Mouse (Mus musculus) lung, postnatal 0 days (tissue): ENCODE measurements around the gene Kctd4. TPM values are rescaled to one million over a fixed set of nuclear protein-coding genes. Genes with fewer than 3 reads are reported as not detected.

Experiments used
- ATAC-seq: fragments of 200-750 bp; cut with Nextera tagmentation; 2 replicates; pipeline ENCODE4 v1.8.0; 2017; ENCODE audit warnings: moderate library complexity
- DNase-seq: peaks from one replicate; pipeline ENCODE4 v3.0.0-alpha.2; 2016; ENCODE audit warnings: low spot score
- H3K27ac ChIP-seq: fragments of 300-500 bp; sonication (generic); 2 replicates; pipeline ENCODE4 v1.5.1; 2014; ENCODE audit warnings: antibody characterized with exemption, mild to moderate bottlenecking, low read length, mixed read lengths
- H3K27me3 ChIP-seq: fragments of 300-500 bp; sonication (generic); replicated peaks from 2 replicates; pipeline ENCODE4 v1.6.1; 2014; ENCODE audit warnings: low read length, mixed read lengths; ENCODE audit not compliant: insufficient read depth
- H3K36me3 ChIP-seq: fragments of 300-500 bp; sonication (generic); 2 replicates; pipeline ENCODE4 v1.6.1; 2014; ENCODE audit warnings: low read length, mixed read lengths; ENCODE audit not compliant: insufficient read depth
- H3K4me1 ChIP-seq: fragments of 300-500 bp; sonication (generic); 2 replicates; pipeline ENCODE4 v1.6.1; 2014; ENCODE audit warnings: antibody characterized with exemption, low read depth, low read length, mixed read lengths; ENCODE audit not compliant: insufficient read depth
- H3K4me2 ChIP-seq: fragments of 300-500 bp; sonication (generic); replicated peaks from 2 replicates; pipeline ENCODE4 v1.6.1; 2014; ENCODE audit warnings: low read depth, mild to moderate bottlenecking, low read length, moderate library complexity, mixed read lengths
- H3K4me3 ChIP-seq: fragments of 300-500 bp; sonication (generic); 2 replicates; pipeline ENCODE4 v1.5.1; 2014; ENCODE audit warnings: low read depth, low read length
- H3K9ac ChIP-seq: fragments of 300-500 bp; sonication (generic); replicated peaks from 2 replicates; pipeline ENCODE4 v1.6.1; 2014; ENCODE audit warnings: low read depth, mild to moderate bottlenecking
- H3K9me3 ChIP-seq: fragments of 300-500 bp; sonication (generic); 2 replicates; pipeline ENCODE4 v1.6.1; 2016; ENCODE audit warnings: low read length, mixed read lengths
- CTCF ChIP-seq: IDR thresholded peaks from 2 replicates; pipeline ENCODE4 v1.5.1; 2016; ENCODE audit warnings: antibody characterized with exemption, mild to moderate bottlenecking
- EP300 ChIP-seq: IDR thresholded peaks from 2 replicates; pipeline ENCODE4 v1.6.1; 2016; ENCODE audit warnings: antibody characterized with exemption, mild to moderate bottlenecking, control low read depth
- WGBS: fragments of 180-500 bp; shearing (Covaris S2); extraction: QIAGEN DNeasy Blood & Tissue Kit; methylation state at CpG from one replicate; pipeline ENCODE4 v1.1.7; 2014; 5-methylcytosine and 5-hydroxymethylcytosine counted together
- polyA plus RNA-seq: library from polyadenylated mRNA; unstranded; fragments of >200 nt; fragmentation: Nextera tagmentation; extraction: Ambion mirVana; gene quantifications from 2 replicates; pipeline ENCODE4 v1.2.1, GENCODE M21; 2015

Kctd4 gene
- polyA plus RNA-seq, 1 experiment from 2014 or later: 0.21 TPM

GRCm38 (mm10) chr14:75962250-75962649, 7.4 kb downstream of the Kctd4 start:
- ATAC-seq: no peak
- no peak overlapping the region for H3K27ac ChIP-seq
- H3K9me3 ChIP-seq: no peaks in the 10 kb centered on the region
- TF ChIP-seq EP300 (no peak), CTCF (no peak)
- no peak overlapping the region for H3K9ac ChIP-seq
- H3K4me3 ChIP-seq: no peak overlapping the region
- H3K4me2 ChIP-seq: no peak overlapping the region
- no peaks in the 10 kb centered on the region for H3K4me1 ChIP-seq
- no peaks in the 10 kb centered on the region for H3K27me3 ChIP-seq
- H3K36me3 ChIP-seq: no peaks in the 10 kb centered on the region
- 94% methylated on average over 9 of the region's 9 CpGs for WGBS
- DNase-seq: no peak

GRCm38 (mm10) chr14:75963215-75963614, 8.4 kb downstream of the Kctd4 start:
- 65% methylated on average over 5 of the region's 5 CpGs for WGBS
- H3K4me2 ChIP-seq: no peak overlapping the region
- ATAC-seq (no peak), DNase-seq (no peak)
- H3K27me3 ChIP-seq: no peaks in the 10 kb centered on the region
- no peaks in the 10 kb centered on the region for H3K4me1 ChIP-seq
- H3K9ac ChIP-seq: no peak overlapping the region
- no peak for TF ChIP-seq EP300
- no peak for TF ChIP-seq CTCF
- no peak overlapping the region for H3K4me3 ChIP-seq
- H3K27ac ChIP-seq: no peak overlapping the region
- no peaks in the 10 kb centered on the region for H3K9me3 ChIP-seq
- H3K36me3 ChIP-seq: no peaks in the 10 kb centered on the region

DNA sequence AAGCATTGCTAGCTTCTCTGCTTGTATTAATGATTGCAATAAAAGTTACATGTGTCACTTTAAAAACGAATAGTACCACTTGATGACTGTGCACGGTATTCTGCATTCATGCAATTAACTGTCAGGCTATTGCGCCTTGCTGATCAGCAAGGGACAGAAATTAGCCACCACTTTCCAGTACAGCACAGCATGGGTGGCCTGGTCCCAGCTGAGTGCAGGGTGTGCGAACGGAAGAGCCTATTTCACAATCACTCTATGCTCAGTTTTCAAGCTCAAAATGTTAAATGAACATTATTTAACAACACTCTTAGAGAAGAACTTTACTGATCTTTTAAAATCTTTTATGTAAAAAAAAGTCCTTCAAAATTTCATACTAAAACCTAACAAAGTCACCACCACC, 9.2 kb downstream of the Kctd4 start:
- DNase-seq (peak; percentile 52), ATAC-seq (peak; percentile 63; the same call in 1 of the 2 replicates)
- WGBS: 48% methylated on average over 5 of the region's 5 CpGs
- Histone ChIP-seq H3K36me3 (no peaks in the 10 kb centered on the region), H3K9ac (no peak overlapping the region), H3K27me3 (no peaks in the 10 kb centered on the region), H3K9me3 (no peaks in the 10 kb centered on the region), H3K4me1 (no peaks in the 10 kb centered on the region), H3K27ac (no peak overlapping the region), H3K4me2 (no peak overlapping the region), H3K4me3 (no peak overlapping the region)
- TF ChIP-seq CTCF (no peak), EP300 (no peak)

- H3K36me3 ChIP-seq: no peaks in the 10 kb centered on the region
- DNase-seq (peak; percentile 65), ATAC-seq (peak; percentile 82)
- H3K9me3 ChIP-seq: no peaks in the 10 kb centered on the region
- WGBS: 51% methylated on average over 1 of the region's 1 CpGs
- TF ChIP-seq EP300: peak; percentile 92
- TF ChIP-seq CTCF: no peak
- H3K27ac ChIP-seq: no peak overlapping the region
- H3K9ac ChIP-seq: no peak overlapping the region
- H3K4me2 ChIP-seq: no peak overlapping the region
- no peaks in the 10 kb centered on the region for H3K27me3 ChIP-seq
- H3K4me3 ChIP-seq: no peak overlapping the region
- H3K4me1 ChIP-seq: no peaks in the 10 kb centered on the region
Measured at GRCm38 (mm10) chr14:75964433-75964832, 9.6 kb downstream of the Kctd4 start.

DNA sequence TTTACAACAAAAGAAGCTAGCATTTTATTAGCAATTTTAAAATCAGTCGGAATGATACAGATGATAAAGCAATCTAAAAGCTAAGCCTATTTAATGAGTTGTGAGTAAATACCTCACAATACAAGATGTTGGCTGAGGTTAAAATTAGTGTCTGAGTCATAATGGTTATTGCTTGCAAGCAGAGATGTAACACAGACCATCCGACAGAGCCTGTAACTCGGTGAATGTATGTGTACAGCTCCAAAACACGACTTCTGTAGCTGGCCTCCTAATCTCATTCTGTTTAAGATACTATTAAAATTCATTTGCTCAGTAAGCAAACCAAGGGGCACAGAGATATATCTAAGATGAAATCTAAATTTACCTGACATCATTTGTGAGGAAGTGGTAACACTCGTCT, 12.5 kb downstream of the Kctd4 start:
- WGBS: 78% methylated on average over 5 of the region's 5 CpGs
- ATAC-seq (no peak), DNase-seq (no peak)
- Histone ChIP-seq H3K4me1 (no peaks in the 10 kb centered on the region), H3K27me3 (no peaks in the 10 kb centered on the region), H3K9me3 (no peaks in the 10 kb centered on the region), H3K4me3 (no peak overlapping the region), H3K9ac (no peak overlapping the region), H3K36me3 (no peaks in the 10 kb centered on the region), H3K27ac (no peak overlapping the region), H3K4me2 (no peak overlapping the region)
- TF ChIP-seq EP300: no peak
- TF ChIP-seq CTCF: no peak

DNA sequence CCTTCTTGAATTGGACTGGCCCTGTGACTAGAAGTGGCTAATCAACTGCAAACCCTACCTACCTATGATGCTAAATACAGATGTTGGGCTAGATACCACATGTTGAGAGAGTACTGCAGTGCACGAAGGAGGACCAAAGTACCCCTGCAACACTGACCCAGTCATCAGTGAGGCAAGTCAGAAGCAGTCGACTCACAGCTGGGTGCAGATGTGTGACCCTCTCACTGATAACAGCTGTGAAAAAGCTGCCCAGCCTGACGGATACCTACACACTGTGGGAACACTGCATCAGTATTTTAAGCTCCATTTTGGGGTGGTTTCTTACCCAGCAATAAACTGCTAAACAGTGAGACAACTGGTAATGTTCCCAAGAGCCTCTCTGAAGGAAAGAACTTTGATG, 21.3 kb downstream of the Kctd4 start:
- H3K36me3 ChIP-seq: no peaks in the 10 kb centered on the region

GRCm38 (mm10) chr14:75981231-75981630, 26.4 kb downstream of the Kctd4 start:
- H3K27me3 ChIP-seq: no peaks in the 10 kb centered on the region
- no peaks in the 10 kb centered on the region for H3K9me3 ChIP-seq
- DNase-seq (no peak), ATAC-seq (no peak)
- 84% methylated on average over 3 of the region's 3 CpGs for WGBS
- no peak overlapping the region for H3K9ac ChIP-seq
- no peak overlapping the region for H3K27ac ChIP-seq
- H3K4me3 ChIP-seq: no peak overlapping the region
- no peaks in the 10 kb centered on the region for H3K36me3 ChIP-seq
- no peaks in the 10 kb centered on the region for H3K4me1 ChIP-seq
- TF ChIP-seq CTCF: no peak
- TF ChIP-seq EP300: no peak
- H3K4me2 ChIP-seq: no peak overlapping the region

More for the DNA sequence above, 21.3 kb downstream of the Kctd4 start:
- Histone ChIP-seq H3K9ac (no peak overlapping the region), H3K27ac (no peak overlapping the region), H3K4me2 (no peak overlapping the region), H3K4me1 (no peaks in the 10 kb centered on the region), H3K4me3 (no peak overlapping the region), H3K9me3 (no peaks in the 10 kb centered on the region), H3K27me3 (no peaks in the 10 kb centered on the region)
- ATAC-seq (no peak), DNase-seq (no peak)
- no peak for TF ChIP-seq EP300
- 43% methylated on average over 3 of the region's 3 CpGs for WGBS
